Mouse (Mus musculus) cerebellum, postnatal 14 days (tissue): ENCODE measurements around the gene Mab21l1.

ENCODE experiments used
- DNase-seq, 2 experiments: peaks; one replicate each; pipeline ENCODE4 v3.0.0; 2021; ENCODE audit warnings: mixed read lengths in 2 of 2

Mab21l1 gene

DNA sequence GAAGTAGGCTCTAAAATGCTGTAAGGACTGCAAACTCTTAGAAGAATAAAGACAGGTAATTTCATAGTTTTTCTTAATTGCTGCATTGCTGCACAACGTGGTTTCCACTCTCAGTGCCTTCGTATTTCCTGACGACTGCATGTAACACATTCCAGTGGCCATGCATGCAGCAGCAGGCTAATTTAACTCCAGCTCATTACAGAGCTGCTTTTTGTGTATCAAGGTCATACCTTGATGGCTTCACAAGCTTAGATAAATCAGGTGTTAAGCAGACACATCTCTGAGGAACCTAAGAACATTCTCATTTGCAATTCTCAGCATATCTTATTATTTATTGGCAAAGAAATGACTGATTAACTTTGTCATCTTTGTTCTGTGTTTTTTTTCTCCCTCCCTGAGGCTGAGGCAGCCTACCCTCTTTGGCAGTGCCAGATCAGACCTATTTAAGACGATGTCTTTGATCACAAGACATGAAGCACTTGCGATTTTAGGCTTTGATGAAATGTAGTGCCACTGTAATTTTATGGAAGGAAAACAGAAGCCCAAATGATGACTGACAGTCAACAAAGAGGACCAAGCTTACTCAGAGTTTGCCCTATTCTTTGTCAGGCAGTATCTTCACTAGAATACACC lies 32.8 kb downstream of the Mab21l1 start:
- no peak for DNase-seq

DNA sequence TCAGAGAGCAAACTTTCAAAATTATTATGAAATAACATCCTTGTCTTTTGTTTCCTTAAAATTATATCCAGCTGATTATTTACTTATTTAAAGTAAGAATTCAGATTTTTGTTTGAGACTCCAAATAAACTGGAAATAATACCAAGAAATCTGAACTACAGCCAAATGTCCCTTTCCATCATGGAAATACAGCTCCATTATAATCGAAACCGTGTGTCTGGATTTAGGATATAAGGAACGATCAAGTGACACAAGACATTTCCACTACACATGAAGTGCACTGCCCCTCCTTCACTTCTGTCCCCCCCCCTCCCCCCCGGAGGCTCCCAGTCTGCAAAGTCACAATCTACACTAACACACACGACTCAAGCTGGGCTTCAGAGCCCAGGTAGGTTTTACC lies 33.8 kb downstream of the Mab21l1 start:
- no peak for DNase-seq

- peak; percentile 24 to 54 for DNase-seq
Observed at GRCm38 (mm10) chr3:55816638-55817375, 34.5 kb downstream of the Mab21l1 start.

- DNase-seq: no peak
Observed at GRCm38 (mm10) chr3:55818082-55818481, 35.8 kb downstream of the Mab21l1 start.

- DNase-seq: no peak
Observed at GRCm38 (mm10) chr3:55819598-55819997, 37.3 kb downstream of the Mab21l1 start.

DNA sequence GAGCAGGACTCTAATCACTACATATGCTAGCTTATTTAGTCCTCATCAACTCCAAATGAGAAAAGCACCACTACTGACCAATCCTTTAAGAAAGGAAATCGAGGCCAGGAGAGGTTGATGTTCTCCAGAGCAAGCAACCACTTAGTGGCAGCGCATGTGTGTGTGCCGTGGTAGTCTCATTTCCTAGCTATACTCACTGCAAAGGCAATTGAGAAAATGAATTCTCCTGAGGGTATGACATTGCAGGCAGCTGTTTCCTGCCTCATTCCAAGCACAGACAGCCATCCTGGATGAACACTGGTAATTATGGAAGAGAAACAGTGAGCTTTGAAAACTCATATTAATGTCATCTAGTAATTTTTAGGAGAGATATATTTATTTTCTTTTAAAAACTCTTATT lies 42.6 kb downstream of the Mab21l1 start:
- no peak for DNase-seq

DNA sequence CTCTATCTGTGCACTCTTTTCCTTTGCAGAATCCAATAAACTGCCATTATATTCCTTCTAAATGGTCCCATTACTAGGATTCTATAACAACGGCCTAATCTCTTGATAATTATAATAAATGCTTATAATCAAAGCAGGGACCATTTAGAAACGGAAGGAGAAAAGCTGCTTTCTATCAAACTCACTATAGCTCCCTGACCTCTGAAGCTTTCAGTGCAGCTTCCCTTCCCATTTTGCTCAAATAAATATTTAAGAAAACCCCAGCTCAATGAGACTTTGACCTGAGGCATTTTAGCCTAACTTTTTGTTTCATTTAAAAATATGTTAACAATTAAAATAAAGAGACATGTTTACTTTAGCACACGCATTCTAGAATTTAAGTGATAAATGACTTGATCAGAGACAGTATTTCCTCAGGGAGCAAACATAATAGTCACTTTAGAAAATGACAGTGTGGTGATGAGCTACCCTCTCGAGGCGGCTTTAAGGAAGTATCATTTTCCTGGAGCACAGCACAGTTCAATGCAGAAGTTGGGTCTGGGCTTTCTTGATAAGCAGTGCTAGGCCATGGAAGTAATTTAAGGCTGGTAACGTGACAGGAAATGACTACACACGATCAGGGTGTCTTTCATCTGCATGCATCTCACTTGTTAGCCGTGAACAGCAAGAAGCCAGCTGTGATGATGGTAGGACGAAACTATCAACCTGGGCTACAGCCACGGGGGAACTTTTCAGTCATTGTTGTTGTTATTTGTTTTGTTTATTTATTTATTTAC lies 46.4 kb downstream of the Mab21l1 start:
- no peak for DNase-seq

DNA sequence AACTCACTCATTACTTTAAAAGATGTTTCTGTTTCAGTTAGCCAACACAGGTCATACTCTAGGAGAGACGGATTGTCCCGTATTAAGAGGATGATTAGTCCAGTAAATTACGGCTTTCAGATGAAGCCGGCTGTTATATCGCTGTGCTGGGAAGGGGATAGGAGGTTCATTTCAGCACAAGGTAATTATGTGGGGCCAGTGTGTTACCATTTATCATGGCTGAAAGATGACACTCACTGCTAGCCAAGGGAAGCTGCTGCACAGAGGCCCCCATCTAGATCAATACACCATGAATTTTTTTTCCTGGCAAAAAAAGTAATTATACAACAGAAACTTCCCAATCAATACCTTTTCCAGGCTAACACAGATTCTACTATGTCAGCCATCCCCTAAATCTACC lies 47.9 kb downstream of the Mab21l1 start:
- no peak for DNase-seq
